Mouse (Mus musculus): ENCODE results near the gene 4430402I18Rik.
A peak's percentile ranks its signal among the peaks of the same experiment; 100 is the strongest.

4430402I18Rik gene

DNA sequence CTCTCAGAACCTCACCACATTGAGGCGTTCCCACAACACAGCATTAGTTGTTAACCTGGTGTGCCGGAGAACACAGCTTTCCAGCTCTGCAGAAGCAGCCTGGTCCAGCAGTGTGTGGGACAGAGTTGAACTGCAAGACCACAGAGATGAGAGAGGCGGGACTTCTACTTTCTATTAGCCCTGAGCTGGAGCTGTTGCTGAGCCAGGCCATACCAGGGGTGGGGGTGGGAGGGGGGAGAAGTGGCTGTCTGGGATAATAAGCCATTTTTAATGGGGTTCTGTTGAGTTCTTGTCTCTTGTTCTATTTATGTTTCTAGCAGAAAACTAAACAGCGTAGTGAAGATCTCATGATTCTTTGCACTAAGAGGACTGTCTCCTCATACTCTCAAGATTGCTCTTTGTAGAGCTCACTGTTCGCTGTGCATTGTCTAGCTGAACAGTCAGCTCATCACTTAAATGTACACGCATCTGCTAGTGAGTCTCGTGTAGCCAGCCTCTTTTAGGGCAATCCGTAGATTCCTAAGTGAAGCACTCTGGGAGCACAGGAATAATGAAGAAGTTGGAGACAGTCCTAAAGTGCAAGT, 64.0 kb downstream of the 4430402I18Rik start:
- no peak for ATAC-seq (ENCODE audit: insufficient number of reproducible peaks, low FRiP score, low TSS enrichment)

DNA sequence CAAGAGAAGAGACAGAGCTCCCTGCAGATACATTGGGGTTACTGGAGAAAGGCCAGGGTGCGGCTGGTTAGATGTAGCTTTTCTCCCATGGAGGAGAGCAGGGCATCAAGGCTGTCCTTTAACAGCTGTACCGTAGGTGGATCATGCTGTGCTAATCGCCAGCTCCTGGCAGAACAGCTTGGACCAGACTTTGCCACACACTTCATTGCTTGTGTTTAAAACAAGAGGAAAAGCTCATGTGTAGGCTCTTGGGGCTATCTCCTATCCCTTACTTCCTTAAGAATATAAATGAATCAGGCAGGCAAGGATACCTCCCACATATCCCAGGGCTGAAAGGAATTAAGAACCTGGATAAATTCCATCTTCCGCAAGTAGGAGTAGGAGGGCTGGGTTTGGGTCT, 64.8 kb downstream of the 4430402I18Rik start:
- no peak for ATAC-seq (ENCODE audit: insufficient number of reproducible peaks, low FRiP score, low TSS enrichment)

DNA sequence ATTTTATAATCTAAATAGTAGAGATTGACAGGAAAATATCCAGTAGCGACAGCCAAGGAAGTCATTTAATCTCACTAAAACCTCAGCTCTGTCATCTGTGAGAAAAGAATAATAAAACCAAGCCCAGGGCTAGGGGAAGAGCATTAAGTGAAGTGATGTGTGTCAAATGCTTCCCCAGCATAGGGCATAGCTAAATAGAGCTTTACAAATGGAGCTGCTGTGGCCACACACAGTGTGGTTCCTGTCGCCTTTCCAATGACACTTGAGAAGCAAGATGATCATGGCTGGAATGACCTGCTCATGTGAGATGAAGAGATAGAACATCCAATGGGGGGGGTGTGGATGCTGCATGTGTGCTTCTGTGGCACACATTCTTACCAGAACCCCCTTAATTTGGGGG, 65.5 kb downstream of the 4430402I18Rik start:
- ATAC-seq (ENCODE audit: insufficient number of reproducible peaks, low FRiP score, low TSS enrichment): no peak

DNA sequence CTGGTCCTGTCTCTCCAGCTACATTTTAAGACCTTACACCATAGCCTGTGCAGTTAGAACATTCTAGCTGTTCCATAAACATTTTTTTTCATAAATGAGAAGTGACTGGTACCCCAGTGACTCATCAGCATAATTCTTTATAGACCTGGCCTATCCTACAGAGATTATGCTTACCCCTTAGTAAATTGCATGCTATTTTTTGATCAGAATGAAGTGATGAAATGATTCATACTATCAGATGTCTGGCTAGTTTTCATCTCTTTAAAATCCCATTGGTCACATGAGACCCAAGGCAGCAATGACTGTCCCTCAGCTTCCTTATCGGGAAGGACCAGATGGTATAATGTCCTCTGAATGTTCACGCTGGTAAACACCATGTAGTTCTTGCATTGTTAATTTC, 66.8 kb downstream of the 4430402I18Rik start:
- no peak for ATAC-seq (ENCODE audit: insufficient number of reproducible peaks, low FRiP score, low TSS enrichment)

DNA sequence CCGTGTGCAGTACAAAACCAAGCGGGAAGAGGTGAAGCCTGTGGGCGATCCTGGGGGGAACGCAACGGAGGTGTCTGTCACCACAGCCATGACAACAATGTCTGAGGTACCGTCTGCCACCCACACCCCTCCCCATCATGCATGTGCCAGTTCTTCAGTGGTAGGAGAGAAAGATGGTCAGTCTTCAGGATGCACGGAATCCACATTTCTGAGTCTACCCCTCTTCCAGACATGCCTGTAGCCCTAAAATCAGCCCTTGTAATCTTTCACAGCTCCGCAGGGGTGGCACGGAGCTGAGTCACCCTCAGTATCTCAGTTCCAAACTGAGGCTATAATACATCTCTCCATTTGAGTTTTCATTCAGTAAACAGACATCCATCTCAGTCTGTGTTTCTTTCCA, 70.1 kb downstream of the 4430402I18Rik start:
- ATAC-seq (ENCODE audit: insufficient number of reproducible peaks, low FRiP score, low TSS enrichment): no peak

DNA sequence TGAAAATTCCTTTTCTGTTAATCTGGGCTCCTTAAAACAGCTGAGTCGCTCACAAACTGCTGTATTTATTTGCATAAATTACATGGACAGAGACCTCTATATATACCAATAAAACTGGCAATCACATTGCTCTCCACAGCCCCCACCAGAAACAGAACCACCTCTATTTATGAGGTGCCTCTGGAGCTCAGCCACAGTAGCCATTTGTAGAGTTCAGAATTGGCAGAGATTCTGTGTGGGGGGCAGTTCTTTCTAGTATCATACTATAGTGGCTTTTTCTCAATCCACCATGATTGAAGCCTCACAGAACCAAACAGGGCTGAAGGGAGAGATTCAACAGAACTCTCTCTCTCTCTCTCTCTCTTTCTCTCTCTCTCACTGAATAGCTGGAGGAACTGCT, 71.0 kb downstream of the 4430402I18Rik start:
- no peak for ATAC-seq (ENCODE audit: insufficient number of reproducible peaks, low FRiP score, low TSS enrichment)

DNA sequence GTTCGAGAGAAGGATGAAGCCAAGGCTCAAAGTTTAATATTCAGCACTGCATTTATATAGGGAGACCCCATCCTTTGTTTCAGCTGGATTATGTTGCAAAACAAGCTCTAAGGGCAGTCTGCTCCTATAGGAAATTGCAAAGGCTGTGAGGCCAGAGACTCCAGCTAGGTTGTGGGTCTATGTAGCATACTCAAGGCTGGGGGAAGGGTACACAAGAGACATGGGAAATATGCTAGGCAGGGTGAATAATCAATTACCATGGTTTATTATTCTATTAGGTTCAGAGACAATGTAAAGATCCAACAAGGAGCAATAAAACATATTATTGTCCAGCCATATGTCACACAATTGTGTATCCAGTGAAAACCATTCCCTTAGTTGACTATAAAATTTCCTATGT, 75.7 kb downstream of the 4430402I18Rik start:
- ATAC-seq (ENCODE audit: insufficient number of reproducible peaks, low FRiP score, low TSS enrichment): no peak

DNA sequence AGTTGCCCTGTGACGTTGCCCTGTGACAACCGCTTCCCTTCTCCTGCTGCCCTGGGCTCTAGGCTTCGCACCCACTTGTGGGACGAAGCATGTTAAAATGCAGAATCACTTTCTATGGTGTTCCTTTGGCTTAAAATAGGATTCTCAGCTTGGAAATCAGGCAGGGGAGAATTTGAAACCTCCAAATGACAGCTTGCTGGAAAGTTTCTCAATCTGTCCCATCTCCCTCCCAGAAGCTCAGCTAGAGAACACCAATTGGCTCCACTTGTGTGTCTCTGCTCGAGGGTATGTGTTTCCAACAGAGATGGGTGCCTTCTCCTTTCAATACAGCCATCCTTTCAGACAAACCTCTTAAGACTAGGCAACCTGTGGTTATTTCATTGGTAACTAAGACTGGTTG, 76.4 kb downstream of the 4430402I18Rik start:
- no peak for ATAC-seq (ENCODE audit: insufficient number of reproducible peaks, low FRiP score, low TSS enrichment)

DNA sequence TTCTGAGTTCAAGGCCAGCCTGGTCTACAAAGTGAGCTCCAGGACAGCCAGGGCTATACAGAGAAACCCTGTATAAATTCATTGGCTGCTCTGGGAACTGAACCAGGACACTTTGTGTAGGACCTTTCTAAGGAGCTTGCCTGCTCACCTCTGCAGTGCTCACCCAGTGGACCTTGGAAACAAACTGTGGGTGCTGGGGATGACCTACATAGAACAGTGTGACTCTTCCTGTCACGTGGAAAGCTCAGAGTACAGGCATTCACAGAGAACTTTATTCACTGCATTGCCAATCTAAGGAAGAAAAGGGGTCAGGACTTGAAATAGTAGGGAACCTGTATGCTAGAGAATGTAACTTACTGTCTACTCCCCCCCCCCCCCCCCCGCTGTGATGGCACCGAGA, 78.3 kb downstream of the 4430402I18Rik start:
- ATAC-seq (ENCODE audit: insufficient number of reproducible peaks, low FRiP score, low TSS enrichment): no peak

DNA sequence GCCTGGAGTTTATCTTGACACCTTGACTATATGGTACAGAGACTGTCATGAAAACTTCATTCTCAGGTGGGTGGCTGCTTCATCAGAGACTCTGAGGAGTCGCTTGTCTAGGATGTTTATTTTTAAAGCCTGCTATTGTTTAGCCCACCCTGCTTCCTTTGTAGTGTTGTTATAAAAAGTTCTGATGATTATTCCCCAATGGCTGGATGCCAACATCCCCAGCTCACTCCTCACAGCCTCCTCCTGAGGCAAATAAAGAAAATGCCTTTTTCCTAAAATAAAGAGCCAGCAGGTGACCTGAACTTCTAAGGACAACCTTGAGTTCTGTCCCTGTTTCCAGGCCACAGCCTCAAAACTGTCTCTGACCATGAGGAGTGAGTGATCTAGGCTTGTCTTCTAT, 79.1 kb downstream of the 4430402I18Rik start:
- no peak for ATAC-seq (ENCODE audit: insufficient number of reproducible peaks, low FRiP score, low TSS enrichment)

DNA sequence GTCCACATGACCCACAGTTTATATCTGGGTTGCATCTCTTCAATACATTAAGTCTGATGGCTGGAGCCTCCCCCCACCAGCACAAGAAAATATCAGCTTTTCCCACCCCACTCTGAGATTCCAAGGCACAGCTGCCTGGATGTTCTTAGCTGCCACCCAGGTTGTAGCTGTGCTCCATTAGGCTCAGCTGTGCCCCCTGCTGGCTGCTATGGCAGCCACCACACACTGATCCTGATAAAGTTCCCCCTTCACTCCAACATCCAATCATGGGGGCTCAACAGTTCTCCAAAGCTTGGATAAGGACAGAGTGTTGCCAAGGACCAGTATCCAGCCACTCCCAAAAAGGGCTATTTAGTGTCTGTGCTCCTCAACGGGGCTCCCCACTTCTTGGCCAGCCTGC, 84.5 kb downstream of the 4430402I18Rik start:
- peak; percentile 66; the same call in 1 of the 2 replicates for ATAC-seq (ENCODE audit: insufficient number of reproducible peaks, low FRiP score, low TSS enrichment)

DNA sequence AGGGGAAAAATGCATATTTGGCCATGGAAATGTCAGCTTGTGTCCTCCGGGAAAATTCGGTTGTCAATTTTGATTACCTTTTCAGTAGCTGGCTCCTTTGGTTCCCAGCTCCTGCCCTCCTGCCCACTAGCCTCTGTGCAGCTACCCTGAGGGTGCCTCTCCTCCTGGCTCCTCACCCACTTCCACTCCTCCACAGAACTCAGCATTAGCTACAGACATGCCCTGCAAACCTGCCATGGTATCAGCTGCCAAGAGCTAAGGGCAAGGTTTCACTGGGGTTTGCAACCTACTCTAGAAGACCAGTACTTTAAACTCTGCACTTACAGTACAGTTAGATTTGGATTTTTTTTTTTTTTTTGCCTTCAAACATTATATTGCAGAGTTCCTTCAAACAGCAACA, 88.1 kb downstream of the 4430402I18Rik start:
- ATAC-seq (ENCODE audit: insufficient number of reproducible peaks, low FRiP score, low TSS enrichment): 0 out of 2 replicates have a peak, but pooled peaks have one; percentile 36

DNA sequence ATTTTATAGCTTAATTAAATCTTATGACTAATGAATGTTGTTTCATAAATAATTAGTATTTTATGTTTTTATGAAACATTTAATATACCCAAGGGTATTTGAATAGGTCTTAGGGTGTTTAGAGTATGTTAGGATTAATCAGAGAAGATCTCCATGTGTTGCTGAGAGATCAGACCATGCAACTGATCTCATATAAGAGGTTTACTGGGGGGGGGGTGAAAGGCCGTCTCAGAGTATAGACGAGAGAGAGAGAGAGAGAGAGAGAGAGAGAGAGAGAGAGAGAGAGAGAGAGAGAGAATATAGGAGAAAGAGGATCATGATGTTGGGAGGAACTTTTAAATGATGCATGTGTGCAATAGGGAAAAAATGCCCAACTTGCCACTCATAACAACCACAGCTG, 97.2 kb downstream of the 4430402I18Rik start:
- no peak for ATAC-seq (ENCODE audit: insufficient number of reproducible peaks, low FRiP score, low TSS enrichment)

DNA sequence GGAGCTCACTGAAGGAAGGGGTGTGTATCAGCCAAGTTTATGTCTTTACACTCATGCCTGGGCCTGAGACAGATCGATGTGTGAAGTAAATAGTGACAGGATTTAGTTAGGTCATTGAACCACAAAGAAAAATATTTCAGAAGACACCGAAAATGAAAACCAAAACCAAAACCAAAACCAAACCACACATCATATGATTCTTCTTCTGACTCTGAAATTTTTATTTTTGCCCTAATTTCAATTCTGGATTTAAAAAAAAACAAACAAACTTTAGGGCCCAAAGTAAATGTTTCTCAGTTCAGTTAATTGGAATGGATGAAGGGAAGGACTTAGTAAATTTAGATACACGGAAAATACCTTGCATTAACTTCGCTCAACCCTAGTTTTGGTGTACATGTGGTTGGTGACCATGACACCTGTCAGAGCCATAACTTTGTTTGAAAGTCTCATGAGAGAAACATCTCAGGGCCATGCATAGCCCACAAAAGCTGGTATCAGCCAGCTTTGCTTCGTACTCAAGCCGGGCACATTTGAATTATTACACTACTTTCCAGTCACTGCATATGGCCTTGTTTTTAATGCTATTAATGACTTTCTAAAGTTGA, 98.2 kb downstream of the 4430402I18Rik start:
- ATAC-seq (ENCODE audit: insufficient number of reproducible peaks, low FRiP score, low TSS enrichment): no peak

DNA sequence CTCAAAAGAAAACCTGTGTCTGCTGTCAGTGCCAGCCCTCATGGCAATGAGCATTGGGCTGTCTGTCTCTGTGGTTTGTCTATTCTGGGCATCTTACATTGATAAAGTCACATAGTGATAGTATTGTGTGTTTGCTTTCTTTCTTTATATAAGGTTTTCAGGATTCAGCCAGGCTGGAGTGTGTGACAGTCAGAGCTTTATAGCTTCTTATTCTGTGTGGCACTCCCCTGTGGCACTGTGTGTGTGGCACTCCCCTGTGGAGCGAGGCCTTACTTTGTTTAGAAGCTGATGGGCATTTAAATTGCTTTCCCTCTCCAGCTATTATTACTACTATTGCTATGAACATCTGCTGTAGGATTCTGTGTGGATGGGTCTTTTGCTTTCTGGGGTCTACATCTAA, 102.1 kb downstream of the 4430402I18Rik start:
- no peak for ATAC-seq (ENCODE audit: insufficient number of reproducible peaks, low FRiP score, low TSS enrichment)

DNA sequence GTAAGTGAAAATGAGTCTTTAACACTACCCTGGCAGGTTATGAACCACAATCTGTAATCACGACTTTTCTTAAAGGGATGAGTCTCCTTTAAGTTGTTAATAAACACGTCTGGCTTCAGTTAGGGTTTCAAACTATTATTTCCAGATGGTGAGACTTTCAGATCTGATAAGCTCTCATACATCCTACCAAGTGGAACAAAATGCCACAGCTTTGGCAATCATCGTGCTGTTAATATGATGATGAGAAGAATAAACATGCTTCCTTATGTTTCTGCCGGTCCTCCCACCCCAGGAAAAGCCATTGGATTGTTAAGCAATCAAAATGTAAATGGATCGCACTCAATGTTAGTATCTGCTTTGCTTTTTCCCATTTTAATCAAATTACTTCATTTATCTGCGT, 102.6 kb downstream of the 4430402I18Rik start:
- no peak for ATAC-seq (ENCODE audit: insufficient number of reproducible peaks, low FRiP score, low TSS enrichment)

DNA sequence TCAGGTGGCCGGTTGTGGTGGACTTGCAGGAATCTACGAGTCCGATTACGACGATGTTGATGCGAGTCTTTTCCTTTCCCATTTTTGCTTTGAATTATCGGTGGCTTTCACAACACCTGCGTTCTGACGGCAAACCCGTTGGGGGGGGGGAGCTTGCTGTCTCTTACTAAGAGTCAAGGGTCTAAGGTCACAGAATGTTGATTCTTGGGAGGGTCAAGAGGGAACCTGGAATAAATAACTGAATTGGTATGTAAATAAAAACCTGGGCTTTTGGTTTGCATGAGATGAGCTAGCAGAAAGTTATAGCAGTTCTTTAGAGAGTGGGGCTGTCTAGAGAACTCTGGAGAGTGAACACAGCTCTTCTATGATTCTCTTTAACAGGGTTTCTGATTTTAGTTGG, 104.0 kb downstream of the 4430402I18Rik start:
- no peak for ATAC-seq (ENCODE audit: insufficient number of reproducible peaks, low FRiP score, low TSS enrichment)

DNA sequence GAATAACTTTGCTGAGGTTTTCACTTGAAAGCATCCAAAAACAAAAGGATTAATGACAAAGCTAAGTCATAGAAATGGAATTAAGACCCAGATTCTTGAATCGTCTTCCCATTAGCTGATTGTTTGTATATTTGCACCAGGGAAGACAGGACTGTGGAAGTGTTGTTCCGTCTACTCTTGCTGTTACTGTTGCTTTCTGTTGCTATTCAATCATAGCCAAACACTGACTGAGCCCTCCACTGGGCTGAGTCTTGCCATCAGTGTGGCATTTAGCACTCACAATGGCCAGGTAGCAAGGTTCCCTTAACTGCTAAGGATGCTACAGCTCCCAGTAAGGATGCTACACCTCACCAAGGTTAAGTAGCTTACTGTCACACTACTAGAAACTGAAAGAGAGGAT, 107.4 kb downstream of the 4430402I18Rik start:
- no peak for ATAC-seq (ENCODE audit: insufficient number of reproducible peaks, low FRiP score, low TSS enrichment)

DNA sequence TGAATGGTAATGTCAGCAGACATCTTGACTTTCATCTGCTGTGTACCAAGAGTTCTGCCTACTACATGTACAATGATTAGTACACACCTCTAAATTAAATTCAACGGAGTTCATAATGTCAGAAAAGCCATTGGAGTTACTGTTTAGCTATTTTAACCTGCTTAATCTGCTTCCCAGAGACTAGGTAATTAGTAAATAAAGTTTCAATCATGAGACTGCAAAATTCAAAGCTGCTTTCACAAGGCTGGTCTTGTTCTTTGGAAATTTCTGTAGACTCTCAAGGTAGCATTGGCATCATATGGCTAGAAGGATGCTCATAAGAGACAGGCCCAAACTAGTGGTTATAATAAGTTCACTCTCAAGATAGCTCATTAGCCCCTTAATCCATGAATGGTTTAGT, 112.8 kb downstream of the 4430402I18Rik start:
- no peak for ATAC-seq (ENCODE audit: insufficient number of reproducible peaks, low FRiP score, low TSS enrichment)

DNA sequence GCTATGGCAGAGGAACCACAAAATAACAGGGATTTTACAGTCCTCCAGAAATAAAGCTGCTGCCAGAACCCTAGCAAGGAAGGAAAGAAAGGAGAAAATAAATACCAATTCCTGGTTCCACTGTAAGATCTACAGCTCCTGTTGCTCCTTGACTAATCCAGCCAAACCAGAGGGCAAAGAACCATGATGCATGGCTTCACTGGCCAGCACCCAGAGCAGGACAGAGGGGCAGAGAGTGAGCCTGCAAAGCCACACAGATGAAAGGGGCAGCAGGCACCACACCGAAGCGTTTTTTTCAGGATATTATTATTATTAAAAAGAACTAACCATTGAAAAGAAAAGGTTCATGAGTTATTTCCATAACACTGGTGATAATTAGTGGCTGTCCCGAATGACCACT, 115.6 kb downstream of the 4430402I18Rik start:
- no peak for ATAC-seq (ENCODE audit: insufficient number of reproducible peaks, low FRiP score, low TSS enrichment)

DNA sequence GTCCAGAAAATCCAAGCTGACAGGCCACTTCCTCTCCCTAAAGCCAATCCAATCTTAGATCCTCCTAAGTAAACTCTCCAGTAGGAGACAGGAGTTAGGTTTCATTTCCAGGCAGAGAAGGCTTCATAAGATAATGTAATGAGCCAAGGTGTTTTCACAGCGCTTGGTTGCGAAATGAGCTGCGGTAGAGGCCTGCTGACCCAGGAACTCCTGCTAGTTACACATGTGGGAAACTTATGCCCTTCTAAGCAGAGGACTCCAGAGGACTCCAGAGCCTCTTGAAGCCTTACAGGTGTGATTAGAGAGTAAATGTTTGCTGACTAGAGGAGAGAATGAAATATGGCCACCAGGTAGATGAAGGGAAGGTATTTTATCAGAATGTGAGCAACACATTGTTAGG, 117.1 kb downstream of the 4430402I18Rik start:
- no peak for ATAC-seq (ENCODE audit: insufficient number of reproducible peaks, low FRiP score, low TSS enrichment)

DNA sequence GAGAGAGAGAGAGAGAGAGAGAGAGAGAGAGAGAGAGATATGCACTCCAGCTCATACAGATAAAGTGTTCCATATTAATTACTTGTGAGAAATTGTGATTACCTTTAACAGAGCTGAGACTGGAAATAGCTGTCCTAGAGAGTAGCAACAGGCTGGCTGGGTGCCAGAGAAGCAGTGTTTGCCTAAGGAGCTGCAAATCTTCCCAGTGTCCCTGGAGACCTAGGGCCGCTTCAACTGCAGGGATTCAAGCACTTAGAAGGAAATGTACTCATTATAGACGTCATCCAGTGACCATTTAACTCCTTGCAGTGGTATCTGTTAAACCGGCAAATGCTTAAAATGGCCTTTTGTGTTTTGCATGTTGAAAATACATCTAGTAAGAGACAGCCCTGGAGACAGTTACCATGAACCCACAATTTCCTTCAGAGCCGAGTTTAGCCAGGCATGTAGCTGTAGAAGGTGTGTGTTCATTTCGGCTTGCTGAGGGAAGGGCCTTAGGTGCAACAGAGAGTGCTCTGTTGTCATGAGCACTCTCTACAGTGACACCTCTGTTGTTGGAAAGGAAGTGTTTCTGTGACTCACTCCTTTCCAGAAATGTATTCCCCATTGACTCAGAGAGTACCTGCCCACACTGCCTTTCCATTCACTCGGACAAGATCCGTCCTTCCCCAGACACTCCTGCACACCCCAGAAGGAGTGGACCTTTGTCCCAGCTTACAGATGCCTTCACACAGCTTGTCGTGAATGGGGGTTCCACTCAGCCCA, 122.5 kb downstream of the 4430402I18Rik start:
- ATAC-seq (ENCODE audit: insufficient number of reproducible peaks, low FRiP score, low TSS enrichment): no peak

Data from cerebellum, adult (tissue).